Mouse (Mus musculus) layer of hippocampus, adult 9-10 months (tissue): Measurements from ENCODE around the gene Arhgap23.

Experiments used
- DNase-seq: peaks from one replicate; pipeline ENCODE4 v3.0.0; 2022; ENCODE audit warnings: low spot score

The Arhgap23 gene

DNA sequence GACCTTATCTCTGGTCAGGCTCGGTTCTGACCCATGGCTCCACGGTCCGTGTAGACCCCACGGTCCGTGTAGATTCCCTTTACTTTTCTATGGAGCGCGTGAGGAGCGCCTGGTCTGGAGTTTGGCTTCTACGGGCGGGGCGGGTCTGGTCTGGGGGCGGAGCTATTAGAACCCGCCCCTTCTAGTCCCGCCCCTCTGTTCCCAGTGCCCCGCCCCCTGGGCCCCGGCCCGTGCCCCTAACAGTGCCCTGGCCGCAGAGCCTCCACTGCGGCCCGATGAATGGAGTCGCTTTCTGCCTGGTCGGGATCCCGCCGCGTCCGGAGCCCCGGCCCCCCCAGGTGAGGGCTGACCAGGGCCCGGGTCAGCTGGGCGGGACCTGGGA, at the start of gene Arhgap23:
TSS of gene Arhgap23 (plus strand) at position 204 of the 382 bp plus-strand sequence.
- no peak for DNase-seq

DNA sequence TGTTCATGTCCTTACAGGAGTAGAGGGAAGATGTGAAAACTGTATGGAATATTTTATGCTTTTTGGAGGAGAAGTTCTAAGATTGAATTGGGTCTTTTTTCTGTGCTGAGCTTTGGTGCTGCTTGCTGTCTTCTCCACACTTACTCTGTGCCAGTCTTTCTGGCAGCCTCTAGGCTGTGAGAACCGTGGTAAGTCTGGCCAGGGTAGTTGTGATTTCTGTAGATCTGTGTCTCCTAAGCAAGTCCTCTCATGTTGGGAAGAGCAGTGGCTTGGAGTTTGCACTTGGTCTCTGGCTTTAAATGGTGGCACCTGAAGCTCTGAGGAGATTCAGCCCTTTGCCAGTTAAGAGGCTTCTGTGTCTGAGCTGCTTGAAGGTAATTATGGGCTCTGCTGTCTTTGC, 49.8 kb upstream of the Arhgap23 start:
- no peak for DNase-seq

DNA sequence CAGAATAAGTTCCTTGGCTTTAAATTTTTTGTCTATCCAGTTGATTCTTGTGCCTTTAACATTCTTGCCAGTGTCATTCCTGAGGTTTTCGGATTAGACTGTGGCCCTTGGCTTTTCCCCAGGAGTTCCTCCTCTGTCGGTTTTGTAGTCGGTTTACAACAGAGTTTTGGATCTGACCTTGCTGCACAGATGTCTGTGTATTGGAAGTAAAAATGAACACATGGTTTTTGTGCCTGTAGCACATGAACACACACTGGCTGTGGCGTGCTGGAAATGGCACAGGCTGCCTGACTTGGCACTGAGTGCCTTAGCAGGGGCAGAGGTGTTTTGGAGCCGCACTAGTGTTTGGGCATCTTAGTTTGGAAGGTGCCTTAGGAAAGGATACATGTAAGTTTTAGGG, 46.8 kb upstream of the Arhgap23 start:
- no peak for DNase-seq

DNA sequence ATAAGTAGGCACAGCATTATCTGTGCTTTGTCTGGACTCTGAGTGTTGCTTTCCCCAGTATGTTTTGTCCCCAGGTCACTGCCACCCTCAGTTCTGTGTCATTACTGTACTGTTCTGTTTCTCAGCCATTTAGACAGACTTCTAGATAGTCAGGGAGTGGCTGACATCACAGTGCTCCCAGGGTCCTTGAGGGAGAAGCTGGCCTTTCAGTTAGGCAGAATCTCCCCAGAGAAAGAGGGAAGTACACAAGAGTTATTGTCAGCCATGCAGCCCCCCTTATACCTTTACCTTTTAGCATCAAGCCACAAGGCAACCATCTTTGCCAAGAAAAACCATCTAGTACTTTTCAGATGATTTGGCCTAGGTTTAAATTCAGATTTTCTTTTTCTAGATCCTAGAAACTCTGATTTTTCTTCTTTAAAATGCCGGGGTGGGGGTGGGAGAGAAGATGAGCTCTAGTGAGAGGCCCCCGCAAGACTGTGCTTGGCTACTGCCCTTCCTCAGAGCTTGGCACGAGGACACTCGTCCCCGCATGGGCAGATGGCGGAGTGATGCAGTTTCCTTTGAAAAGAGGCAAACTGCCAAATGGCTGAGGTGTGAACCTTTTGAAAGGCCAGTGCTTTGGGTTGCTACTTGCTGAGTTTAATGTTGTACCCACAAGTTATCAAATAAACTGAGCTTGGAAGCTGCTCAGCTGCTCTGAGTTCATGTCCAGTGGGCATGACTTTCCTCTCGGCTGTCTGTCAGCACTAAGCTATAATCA, 44.8 kb upstream of the Arhgap23 start:
- no peak for DNase-seq

DNA sequence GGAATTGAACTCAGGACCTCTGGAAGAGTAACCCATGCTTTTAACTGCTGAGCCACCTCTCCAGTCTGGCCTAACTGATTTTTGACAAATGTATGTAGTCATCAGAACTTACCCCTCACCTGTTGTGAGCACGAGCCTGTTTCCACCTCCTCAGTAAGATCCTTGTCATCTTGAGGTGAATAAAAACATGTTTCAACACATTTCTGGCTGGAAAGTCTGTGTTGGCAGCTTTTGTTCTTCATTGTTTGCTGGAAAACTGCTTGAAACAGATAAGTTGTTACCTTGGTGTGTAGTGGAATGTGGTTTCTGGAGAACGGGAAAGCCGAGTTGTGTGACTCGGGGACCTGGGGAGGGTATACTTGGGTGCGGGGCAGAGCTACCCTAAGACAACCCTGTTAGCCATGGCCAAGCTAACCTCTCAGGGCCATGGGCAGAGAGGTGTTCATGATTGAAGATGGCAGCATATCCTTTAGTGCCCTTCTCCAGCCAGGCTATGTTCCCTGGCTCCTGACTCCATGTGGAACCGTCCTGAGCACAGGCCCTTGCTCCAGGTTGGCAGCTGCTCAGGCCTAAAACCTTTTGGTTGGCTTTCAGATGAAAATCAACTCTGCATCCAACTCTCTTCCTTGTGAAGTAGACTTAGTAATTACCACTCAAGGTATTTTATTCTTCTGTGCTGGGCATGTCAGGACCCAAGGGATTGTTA, 43.0 kb upstream of the Arhgap23 start:
- DNase-seq = no peak

DNA sequence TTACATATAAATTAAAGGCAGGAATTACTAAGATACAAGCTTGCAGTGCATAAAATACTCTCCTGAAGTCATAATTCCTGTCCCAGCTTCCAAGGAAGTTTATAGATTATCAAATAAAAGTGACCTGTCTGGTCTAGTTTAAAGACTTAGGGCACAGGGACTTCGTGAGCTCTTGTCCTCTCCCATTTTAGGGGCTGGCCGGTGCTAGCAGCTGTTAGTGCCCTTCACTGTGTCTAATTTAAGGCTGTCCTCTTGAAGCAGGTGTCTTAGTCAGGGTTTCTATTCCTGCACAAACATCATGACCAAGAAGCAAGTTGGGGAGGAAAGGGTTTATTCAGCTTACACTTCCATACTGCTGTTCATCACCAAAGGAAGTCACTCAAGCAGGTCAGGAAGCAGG, 41.9 kb upstream of the Arhgap23 start:
- DNase-seq = no peak

DNA sequence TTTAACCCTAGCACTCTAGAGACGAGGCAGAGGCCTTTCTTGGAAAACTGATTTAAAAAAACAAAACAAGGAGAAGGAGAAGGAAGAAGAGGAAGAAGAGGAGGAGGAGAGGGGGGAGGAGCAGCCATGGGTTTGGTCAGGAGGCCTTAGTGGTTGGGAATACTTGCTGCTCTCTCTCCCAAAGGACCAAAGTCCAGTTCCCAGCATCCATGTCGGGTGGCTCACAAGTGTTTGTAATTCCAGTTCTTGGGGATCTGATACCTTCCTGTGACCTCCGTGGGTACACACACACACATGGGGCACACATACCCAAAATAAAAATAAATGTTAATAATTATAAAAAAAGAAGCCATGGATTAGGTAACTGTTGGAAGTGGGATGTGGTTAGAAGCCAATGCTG, 35.3 kb upstream of the Arhgap23 start:
- DNase-seq = no peak

DNA sequence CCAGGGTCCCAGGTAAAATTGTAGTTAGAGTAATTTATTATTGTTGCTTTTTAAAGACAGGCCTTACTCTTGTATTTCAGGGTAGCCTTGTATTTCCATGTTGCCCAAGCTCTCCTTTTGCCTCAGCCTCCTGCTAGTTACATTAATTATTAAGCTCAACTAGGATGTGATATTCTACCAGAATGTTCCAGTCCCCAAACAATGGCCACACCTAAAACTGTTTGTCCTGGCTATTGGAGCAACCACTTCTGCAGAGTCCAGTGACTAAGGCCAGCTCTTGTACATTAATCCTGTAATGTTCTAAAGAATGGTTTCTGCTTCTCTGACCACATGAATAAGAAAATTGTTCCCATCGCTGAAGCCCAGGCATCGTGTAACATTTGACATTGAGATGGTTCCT, 32.3 kb upstream of the Arhgap23 start:
- DNase-seq = no peak

DNA sequence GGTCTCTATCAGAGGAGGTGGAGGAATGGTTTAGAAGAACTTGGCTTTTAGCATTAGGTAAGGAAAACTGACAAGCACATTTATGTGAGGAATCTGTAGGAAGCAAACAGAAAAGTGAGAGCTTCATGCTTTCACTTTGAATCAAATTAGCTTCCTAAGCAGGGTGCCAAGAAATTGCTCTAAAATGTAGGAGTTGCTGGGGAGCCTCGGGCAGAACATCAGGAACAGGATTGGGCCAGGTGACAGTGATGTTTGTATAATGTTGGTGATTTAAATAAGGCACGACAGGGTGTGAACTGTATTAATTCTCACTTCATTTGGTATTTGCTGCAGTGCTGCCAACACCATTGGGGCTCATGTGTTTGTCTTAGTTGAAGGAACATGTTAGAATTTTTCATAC, 31.6 kb upstream of the Arhgap23 start:
- DNase-seq = no peak

DNA sequence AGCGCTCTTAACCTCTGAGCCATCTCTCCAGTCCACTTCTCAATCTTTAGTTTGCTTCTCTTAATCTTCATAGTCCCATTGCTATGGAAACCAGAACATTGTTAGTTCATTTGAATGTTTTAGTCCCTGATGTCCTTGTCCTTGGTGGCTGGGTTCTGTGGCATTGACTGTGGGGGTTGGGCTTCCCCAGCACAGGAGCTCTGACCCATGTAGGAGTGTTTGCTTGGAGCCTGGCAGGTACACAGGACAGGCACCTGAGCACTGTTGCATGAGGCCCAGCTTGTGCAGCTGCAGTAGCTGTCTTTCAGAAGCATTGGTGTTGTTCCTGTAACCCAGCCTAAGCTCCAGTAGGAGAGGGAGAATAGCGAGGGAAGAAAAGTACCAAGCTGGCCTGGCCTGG, 27.5 kb upstream of the Arhgap23 start:
- DNase-seq = no peak

DNA sequence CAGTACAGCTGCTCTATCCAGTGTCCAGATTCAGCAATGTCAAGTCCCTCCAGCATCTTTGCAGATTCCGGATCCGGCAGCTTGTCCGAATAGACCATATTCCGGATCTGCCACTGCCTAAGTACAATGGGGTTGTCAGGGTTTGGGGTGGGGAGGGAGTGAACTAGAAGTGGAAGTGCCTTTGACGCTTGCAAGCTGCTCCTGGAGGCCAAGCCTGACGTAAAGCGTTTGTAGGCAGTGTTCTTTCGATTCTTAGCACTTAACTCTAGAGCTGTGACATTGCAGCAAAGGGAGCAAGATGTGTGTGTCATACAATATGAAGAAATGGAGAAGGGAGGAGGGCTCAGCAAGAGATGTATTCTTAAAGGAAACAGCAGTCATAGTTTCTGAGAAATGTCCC, 26.2 kb upstream of the Arhgap23 start:
- DNase-seq = no peak

DNA sequence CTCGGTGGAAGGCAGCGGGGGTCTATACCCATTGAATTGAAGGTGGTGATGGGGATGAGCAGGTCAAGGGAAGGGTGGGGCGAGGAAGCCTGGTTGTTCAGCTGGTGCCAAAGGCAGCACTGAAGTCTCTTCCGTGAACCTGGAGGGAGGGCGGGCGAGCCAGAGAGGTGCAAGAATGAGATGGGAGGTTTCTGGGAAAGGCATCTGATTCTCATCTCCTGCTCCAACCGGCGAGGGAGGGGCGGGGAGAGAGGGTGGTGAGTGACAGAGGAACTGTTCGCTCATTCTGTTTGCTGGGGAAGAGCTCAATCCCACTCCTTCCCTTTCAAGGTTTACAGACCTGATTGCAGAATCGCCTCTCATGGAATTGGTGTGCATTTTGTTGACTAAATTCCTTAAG, 21.7 kb upstream of the Arhgap23 start:
- DNase-seq = no peak

DNA sequence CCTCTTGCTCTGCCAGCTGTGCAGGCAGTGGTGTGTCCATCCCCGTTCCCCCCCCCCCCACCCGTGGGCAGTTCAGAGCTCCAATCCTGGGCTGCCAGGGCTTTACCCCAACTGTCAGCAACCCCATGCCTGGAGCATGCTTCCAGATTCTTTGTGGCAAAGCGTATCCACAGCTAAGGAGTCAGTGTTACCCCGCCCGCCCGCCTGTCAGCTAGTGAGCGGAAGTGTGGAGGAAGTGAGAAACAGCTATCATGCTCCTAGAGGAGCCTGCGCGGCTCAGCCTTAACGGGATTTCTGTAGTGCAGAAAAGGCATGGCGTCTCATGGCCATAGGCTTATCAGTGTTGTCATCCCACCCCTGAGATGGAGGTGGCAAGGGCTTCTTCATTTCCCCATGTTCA, 21.2 kb upstream of the Arhgap23 start:
- no peak for DNase-seq

DNA sequence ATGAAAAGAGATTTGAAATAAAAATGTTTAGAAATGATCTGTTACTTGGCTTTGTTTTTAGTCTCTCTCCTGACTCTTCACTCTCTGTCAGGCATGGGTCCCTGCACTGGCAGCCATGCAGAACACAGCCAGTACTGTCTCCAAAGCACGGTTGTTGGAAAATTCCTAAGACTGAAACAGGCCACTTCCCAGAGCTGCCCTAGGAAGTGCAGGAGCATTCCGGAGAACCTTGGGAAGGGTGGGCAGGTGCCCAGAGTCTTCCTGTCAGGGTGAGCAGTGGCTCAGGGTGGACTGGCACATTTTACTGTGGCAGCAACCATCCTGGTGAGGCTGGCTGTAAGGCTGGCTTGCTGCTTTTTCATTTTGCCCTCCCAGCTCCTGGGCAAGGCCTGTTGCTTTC, 16.8 kb upstream of the Arhgap23 start:
- no peak for DNase-seq

DNA sequence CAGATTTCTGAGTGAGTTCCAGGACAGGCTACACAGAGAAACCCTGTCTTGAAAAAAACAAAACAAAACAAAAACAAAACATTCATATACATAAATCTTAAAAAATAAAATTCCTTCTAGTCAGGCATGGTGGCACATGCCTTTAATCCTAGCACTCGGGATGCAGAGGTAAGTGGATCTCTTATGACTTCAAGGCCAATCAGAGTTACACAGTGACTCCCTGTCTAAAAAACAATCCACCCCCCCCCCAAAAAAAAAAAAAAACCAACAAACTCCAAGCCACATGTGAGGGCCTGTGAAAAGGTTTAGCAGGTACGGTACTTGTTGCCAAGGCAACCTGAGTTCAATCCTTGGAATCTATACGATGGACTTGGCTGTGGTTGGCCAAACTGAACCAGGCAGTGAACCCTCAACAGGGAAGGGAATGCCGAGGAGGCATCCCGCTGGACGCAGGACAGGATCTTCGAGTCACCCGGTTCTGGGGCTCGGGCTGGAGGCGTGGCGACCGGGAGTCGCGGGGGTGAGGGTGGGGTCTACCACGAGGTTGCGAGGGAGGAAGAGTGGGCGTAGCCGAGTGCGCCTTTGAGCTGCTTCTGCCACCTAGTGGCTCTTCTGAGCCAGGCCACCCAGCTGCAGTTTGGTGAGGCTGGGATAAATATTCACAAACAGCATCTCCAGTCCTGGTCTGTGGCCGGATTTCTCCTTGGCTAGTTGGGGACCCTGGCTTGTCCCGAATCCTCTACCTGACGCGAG, 15.2 kb upstream of the Arhgap23 start:
- DNase-seq = no peak

DNA sequence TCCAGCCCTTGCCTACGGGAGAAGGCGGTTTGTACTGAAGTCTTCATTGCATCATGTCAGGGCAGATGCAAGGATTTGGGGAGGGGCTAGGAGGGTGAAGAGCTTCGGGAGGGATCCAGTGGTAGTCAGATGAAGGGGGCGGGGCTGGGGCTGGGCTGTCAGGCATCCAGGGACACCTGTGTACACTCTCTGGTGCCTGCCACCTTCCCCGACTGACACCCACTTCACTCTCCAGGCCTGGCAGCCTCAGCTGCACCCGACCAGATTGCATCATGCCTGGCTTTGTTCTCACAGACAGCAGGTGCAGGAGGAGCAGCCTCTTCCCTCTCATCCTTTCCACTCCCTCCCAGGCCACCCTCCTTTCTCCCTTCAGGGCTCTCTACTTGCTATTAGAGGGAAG, 14.3 kb upstream of the Arhgap23 start:
- DNase-seq = no peak

DNA sequence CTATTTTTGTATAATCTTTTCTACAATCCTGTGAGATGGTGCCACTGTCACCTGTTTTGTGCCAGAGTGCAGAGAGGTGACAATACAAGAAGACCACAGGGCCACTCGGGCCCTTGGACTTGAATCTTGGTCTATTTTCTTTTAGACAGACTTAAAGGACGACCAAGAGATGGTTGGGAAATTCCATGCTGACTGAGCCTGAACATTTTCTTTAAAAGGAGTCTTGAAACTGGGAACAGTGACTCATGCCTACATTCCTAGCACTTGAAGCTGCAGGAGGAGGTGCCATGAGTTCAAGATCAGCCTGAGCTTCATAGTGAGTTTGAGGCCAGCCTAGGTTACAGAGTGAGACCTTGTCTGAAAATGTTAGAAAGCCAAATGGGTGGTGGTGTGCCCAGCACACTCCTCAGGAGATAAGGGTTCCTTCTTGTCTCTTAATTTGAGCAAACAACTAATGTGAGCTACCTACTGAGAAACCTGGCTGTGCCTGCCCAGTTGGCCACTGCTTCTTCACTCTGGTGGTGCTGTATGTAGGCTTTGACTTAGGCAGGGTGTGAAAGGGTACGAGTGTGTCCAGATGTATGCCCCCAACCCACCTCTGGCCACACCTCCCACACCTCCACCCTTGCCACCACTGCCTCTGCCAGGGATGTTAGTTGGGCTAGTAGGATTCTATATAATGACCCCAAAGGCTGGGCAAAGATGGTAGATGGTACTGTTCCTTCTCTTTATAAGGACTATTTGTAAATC, 13.5 kb upstream of the Arhgap23 start:
- no peak for DNase-seq

DNA sequence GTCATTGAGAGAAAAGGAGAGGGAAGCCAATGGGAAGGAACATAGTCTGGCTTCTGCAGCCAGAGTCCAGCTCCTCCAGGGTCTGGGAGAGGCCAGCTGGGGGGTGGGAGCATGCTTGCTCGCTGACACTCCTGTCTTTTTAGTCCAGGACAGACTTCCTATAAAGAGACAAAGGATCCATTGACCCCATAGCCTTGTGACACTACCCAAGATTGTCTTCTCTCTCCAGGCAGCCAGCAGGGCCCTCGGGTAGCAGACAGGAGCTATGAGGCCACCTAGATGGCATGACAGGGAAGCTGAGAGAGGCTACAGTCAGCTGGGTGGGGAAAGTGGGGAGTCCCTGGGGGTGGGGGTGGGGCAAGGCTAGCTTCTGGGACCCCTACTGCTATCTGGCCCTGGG, 12.6 kb upstream of the Arhgap23 start:
- no peak for DNase-seq

DNA sequence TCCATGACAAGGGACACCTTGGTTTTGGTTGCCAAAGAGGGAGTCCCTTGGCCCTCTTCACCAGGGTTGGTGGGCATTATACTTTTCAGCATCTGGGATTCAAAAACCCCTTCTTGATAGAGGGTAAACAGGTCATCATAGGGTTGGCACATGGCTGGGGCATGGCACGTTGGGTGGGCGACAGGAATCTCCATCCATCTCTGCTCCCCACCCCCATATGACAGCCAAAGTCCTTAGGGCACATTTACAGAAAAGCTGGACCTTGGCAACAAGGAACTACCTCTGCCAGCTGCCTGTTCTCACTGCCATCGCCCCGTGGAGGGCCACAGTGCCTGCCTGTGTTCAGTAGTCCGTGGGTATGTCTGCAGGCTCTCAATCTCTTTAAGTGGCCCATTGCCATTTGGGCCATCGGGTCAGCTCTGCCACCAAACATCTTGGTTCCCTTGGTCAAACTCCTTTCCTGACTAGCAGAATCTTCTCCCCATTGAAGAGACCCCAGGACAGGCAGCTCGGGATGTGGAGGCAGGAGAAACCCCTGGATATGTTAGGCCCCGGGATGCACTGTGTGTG, 11.6 kb upstream of the Arhgap23 start:
- no peak for DNase-seq

DNA sequence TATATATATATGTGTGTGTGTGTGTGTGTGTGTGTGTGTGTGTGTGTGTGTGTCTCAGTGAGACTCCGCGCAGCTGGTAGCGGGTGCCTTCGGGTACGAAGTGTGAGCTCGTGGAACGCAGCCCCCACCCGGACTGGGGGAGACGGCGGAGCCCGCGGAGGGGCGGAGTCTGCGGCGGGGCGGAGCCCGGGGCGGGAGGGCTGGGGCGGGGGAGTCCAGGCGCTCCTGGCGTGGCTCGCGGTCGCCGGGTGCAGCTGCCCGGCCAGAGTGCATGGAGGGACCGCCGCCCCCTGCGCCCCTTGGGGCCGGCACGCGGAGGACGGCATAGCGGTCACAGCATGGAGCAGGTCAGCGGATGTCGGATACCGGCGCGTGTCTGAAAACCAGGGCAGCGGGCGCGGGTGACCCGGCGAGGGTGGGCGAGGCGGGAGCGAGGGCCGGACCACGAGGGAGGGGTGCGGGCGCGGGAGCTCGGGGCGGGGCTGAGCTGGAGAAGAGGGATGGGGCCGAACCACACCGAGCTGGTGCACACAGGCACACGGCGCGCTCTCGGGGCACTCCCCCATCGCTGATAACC, 11.1 kb upstream of the Arhgap23 start:
- no peak for DNase-seq

DNA sequence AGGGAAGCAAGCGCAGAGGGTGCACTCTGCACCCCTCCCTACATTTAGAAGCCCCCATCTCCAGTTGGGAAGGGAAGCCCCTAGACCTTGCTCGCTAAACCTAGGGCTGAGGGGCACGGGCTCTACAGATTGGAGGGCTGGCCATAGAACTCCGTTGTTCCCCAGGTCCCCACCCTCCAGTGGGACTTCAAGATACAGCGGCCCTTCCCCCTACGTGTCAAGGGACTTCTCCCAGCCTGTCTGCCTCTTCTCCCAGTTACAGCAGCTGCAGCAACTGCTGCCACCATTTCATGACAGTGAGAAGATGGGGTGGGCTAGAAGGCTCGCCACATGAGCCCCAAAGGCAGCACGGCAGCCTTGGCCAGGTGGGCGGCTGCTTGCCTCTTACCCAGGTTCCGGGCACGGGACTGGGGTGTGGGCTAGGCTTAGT, 10.6 kb upstream of the Arhgap23 start:
- DNase-seq = no peak
